Mouse (Mus musculus) 3T3-L1 (cell line): ENCODE measurements around the gene Tbc1d8.

Experiments used
- DNase-seq: peaks from one replicate; pipeline ENCODE4 v3.0.0-alpha.2; 2015; ENCODE audit warnings: low read depth, low spot score

Tbc1d8 gene

DNA sequence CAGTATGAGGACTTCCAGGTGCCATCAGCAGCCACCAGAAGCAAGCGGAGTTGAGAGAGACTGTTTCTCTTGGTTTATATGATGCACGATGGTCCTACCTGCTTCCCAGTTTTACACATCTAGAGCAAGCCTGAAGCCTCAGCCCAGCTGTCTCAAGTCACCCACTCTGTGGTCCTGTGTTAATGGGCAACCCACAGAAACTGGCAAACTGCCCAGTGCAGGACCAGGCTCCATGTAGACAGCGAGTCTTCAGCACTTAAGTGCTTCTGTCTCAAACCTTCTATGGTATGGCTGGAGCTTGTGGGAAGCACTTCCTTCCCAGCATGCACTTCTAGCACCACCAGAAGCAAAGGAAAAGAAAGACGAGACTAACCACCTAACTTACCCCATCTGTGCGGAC is 30.3 kb downstream of the Tbc1d8 start:
- DNase-seq: no peak

DNA sequence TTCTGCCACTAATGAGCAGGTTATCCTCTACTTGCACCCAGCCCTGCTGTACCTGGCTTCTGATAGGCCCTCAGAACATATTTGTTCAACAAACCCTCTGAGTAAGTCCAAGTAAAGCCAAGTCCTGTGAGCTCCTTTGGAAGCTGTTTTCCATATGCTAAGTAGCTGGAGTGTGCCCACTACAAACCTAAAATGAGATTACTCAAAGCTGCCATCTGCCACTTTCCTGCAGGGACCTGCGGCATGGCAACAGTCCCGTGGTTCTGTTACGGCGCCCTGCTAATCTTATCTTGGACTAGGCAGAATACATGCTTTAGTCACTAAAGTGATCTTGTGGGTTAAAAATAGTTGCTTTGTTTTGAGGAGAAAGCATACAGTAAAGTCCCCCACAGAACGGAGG is 32.4 kb downstream of the Tbc1d8 start:
- no peak for DNase-seq

DNA sequence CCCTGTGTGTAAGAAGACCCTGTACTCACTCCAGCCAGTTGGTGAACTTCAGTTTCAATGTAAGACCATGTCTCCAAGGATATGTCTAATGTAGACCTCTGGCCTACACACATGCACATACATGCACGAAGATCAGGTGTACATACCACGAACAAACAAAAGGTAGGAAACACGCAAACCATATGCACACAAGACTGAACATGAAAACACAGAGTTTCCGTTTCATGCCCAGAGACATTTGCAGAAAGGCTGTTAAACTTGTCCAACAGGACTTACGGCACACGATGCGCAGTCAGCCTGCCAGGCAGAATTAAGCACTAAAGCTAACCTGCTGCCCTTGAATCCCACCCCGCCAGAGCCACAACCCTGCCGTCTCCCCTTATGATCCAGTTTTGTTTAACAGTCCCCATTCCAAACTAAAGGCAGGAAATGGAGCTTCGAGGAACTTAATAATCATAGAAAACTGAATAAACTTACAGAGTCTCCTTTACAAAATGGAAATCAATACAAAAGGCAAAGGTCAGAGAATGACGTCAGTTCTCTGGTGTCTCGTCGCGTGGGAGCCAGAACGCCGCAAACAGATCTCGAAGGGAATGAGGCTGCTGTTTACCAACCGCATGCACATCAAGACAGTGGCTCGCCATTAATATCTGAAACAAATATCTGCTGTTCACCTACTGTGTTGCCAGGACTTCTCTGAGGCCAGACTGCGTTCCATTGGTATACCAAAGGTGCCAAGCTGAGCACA is 33.1 kb downstream of the Tbc1d8 start:
- DNase-seq: no peak

DNA sequence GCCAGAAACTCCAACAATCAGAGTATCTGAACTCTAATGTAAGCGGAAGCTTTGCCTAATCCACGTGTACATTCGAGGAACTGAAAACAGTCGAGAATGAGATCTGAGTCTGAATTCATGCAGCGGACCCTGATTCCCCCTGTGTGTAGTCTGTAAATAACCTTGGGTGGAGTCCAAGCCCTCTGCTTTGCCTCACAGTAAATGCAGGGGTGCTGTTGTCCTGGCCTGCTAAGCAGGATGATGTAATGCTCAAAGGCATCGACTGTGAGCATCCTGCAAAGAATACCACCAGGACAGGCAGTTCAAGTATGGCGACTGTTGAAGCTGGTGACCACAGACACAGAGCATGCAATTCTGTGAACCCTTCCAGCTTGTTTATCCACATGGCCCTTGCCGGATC is 34.8 kb downstream of the Tbc1d8 start:
- DNase-seq: no peak

DNA sequence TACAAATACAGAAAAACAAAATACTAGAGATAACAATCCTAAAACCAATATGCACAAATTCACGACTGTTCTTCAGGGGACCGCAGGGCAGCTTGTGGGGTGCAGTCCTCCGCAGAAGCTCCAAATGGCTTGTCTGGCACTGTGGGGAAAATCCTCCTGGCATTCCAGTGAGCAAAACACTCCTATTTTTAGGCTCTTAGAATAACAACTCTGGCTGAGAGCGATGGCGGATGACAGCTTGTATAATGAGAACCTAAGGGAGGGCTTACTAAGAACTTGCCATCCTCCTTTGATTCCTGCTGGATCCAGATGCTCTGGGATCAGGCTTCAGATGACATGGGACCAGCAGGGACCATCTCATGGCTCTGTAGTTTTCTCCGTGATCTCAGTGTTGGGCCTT is 36.9 kb downstream of the Tbc1d8 start:
- DNase-seq: no peak

DNA sequence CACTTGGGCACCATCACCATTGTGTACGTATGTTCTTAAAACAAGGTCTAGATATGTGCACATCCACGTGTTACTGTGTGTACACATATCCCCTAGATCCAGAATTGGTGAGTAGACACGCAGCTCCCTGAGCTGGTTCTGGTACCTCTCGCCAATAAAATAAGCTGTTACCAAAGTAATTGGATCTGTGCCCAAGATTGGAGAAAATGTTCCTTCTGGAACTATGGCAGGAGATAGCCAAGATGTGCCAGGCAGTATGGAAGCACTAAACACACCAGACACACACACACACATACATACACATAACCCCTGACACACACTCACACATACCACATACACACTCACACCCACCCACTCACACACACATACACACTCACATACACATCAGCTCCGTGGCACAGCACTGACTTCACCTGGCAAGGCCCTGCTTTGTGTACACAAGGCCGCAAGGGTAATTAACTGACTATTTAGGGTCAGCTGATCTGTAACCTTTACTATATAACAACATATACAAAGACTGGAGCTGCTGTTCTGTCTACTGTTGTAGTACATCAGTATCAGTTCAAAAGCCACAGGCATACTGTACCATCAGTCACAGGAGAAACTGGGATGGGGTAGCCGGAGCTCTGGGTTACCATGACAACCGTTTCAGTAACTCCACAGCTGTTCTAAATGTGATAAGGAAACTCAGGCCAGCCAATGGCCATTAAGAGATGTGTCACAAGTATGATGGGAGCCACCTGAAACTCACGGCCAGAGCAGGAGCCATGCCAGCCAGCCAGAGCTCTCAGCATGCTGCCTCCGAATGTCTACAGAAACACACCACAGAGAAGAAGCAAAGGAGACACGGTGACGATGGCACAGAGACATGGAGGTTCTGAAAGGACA is 38.6 kb downstream of the Tbc1d8 start:
- DNase-seq: no peak

DNA sequence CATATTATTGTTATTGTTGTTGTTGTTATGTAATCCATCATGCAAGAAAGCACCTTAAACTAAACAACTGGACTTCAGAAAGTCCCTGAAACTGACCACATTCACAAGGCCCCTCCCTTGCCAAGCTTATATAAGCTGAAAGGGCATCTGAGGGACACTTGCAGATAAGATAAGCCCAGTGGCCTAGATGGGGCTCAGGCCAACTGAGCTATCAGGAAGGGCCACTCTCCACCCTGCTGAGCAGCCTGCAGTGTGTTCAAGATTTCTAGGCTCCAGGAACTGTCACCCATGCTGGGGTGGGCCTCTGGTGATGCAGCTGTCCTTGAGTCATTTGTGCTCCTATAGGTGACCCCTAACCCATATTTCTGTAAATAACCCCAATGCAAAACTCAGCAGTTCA is 39.9 kb downstream of the Tbc1d8 start:
- DNase-seq: no peak

DNA sequence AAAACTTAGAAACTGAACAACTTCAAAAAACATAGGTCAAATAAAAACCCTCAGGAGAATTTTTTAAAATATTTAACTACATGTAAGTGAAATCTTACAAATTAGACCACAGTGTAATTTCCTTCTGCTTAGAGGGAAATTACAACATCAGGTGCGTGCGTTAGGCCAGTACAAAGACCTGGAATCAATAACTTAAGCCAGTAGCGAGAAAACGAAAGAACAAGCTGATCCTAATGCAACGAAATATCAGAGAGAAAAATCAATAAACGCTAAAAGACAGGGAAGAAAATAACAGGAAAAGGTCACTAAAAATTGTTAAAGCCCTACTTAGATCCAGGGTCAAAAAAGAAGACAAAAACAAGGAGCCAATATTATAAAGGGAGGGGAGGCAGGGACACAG is 44.3 kb downstream of the Tbc1d8 start:
- no peak for DNase-seq

DNA sequence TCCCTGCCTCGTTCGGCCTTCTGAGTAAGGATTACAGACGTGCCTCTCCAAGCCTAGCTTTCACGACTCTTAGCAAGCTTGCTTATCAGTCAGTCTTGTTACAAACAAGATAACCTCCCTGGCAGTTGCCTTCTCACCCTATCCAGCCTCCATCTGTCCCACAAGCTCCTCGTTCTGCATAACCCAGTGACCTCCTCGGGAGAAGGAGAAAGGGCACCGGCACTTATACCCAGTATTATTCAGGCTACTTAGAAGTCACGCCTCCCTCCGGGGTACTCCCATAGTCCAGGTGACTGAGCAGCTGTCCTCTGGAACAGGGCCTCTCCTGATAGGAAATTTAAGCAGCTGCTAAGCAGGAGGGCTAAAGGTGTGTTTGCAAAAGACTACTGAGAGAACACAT is 48.5 kb downstream of the Tbc1d8 start:
- DNase-seq: no peak

DNA sequence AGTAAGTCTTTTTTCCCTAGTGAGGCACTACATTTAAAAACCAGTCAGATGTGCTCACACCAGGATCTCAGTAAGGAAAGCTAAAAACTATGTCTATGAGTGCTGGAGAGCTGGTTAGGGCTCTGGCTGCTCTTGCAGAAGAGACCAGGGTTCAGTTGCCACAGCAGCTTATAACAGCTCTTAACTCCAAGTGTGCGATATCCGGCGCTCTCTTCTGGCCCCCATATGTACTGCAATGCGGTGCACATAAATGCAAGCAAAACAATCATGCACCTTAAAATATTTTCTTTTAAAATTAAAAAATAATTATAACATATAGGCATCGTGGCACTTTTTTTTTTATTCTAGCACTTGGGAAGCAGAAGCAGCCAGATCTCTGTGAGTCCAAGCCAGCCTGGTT is 49.5 kb downstream of the Tbc1d8 start:
- DNase-seq: no peak

DNA sequence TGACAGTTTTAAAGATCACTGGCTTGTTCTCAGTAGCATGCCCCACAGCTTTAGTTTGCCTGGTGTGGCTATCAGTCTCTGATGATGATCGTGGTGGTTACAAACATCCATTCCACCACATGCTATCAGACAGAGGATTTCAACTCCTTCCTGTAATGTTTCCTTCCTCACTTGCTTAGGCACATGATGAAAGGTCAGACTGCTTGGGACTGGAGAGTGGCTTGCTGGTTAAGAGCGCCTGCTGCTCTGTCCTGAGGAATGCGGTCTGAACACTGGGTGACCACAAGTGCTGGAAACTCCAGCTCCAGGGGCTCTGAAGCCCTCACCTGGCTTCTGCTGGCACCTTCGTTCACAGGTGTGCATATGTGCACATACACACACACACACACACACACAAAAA is 50.3 kb downstream of the Tbc1d8 start:
- no peak for DNase-seq

DNA sequence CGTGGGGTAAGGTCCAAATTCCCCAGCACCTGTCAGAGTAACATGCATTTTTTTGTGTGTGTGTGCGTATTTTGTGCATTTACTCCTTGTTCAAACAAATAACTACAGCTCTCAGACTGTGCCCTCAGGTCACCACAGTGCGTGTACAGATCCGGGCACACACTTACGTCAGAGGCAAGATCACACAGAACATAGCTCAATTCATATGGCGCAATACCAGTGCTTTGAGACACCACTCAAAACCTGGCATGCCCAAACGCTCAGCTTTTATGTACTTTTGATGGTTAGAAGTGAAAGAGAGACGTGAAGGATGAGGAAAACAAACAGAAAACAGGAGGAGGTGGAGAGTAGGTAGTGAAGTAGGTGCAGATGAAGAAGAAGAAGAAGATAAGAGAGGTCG is 53.1 kb downstream of the Tbc1d8 start:
- no peak for DNase-seq

DNA sequence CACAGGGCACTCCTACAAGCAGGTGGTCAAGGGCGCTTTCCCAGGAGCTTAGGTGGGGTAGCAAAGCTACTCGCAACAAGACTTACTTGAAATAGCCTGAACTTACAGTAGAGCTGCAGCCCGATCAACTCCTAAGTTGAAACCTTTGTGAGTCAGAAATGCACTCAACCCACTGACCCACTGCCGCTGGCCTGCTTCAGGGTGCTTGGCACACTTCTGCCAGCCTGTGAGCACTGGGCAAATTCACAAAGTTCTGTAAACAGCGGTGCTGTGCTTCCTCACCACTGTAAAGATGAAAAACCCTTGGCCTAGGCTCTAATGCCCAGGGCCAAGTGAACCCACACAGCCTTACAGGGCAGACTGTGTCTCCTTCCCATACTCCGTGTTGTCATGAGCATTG is 57.6 kb downstream of the Tbc1d8 start:
- DNase-seq: no peak

DNA sequence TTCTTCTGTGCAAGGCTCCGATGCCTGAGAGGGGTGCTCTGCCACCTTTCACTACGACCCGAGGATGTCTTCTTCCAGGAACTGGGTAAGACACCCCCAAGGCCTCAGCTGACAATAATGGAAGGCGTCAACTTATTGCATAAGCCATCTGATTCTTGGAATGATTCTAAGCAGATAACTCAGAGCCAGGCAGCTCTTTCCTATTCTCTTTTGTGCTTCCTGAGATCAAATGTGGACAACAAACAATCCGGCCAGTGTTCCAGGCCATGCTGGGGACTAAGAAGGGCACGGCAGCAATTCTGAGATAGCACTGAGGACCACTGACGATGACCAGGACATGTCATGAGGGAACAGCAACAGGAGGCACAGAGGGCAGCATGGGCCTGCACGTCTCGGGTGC is 59.7 kb downstream of the Tbc1d8 start:
- DNase-seq: no peak

DNA sequence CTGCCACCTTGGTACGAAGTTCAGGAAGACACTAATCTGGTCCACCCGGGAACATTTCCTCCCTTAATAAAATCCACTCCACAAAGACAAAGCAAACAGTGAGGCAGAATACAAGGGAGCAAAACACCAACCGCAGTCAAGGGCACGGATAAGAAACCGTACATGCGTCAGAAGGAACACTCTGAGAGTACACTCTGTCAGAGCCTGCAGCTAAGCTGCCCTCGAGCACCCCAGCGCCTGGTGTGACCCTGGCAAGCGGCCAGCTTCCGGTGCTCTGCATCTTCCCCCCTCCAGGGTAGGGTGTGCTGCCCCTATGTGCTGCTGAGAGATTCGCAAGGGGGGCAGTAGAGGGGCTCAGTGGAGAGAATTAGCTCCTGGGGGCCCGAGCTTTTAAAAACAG is 60.7 kb downstream of the Tbc1d8 start:
- DNase-seq: no peak

DNA sequence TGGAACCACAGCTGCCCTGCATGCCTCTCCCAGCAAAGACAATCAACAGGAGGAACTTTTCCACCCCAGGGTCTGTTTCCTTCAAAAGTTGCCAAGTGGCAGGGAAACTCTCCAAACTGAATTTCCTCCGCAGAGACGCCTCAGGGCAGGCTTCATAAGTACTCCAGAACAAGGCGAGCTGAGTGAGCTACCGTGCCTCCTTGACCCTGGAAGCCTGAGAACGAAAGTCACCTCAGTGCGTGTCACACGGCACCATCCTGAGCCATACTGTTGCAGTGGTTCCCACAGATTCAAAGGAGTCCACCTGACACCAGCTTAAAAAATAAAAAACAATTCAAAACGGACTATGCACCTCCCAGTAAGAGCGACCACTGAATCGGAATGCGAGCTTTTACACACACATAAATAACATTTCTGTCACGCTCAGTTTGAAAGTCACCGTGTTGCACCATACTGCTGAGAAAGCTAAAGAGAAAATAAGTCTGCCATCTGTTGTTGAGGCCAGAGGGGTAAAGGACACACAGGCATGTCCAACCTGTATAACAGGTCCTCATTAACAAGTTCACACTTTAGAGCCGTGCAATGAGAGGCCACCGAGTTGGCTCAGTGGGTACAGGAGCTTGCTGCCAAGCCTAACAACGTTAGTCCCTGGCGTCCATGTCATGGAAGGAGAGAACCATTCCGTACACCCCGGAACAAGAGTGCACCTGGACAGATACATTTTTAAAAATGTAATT is 68.3 kb downstream of the Tbc1d8 start:
- DNase-seq: no peak

DNA sequence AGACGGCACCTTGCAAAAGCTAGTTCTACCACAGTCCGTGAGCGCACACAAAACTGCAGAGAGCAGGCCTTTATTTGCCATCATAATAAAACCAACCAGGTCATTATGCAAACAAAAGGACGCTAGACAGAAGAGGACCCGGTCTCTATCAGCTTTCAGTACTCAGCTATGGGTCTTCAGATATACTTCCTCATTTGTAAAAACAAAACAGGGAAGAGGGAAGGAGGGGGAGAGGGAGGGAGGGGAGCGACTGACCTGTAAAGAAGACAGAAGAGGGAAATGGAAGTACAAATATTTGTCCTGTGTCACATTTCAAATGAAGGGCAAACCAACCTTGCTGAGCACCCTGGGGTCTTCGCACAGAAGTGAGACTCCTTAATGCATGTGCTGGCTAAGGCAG is 69.9 kb downstream of the Tbc1d8 start:
- DNase-seq: no peak

DNA sequence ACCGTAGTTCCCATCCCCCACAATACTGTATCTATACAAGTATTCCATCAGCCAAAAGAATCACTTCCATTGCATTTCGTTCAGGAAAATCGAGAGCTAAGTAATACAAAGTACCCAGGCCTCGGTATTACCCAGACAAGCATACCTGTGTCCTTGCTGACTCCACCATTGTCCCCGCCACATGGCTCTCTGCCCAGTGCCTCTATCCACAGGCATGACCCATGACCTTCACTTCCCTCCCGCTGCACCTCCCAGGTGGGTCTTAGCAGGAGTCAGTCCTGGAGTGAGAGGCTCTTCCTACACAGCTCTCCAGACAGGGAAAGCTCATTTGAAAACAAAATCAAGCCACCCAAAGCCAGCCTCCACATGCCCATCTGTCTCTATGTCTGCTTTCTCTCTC is 70.4 kb downstream of the Tbc1d8 start:
- DNase-seq: no peak

DNA sequence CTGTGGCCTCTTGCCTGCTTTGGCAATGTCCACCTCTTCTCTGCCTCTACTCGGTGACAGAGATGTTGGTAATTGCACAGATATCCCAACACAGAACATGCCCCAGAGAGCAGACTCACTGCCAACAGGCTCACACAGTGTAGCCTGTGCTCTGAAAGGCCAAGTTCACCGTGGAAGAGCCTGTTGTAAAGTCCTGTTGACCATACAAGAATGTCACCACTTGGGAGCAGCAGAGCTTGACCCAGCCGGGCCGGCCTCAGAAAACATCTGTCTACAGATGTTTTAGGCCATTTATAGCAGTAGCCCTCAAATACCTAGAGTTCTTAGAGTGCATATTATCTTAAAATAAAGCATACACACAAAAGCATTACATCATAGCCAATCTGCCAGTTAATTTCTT is 71.4 kb downstream of the Tbc1d8 start:
- DNase-seq: no peak

DNA sequence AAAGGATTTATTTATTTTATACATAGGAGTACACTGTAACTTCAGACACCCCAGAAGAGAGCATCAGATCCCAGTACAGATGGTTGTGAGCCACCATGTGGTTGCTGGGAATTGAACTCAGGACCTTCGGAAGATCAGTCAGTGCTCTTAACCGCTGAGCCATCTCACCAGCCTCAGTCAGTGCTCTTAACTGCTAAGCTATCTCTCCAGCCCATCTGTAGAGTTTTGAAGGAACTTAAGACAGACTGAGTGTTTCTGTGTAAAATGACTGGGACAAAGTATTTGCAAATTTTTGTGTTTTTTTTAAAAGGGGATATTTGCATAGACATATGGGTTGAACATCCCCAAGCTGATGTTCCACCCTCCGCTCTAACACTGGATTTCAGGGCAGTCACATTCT is 78.4 kb downstream of the Tbc1d8 start:
- DNase-seq: no peak

DNA sequence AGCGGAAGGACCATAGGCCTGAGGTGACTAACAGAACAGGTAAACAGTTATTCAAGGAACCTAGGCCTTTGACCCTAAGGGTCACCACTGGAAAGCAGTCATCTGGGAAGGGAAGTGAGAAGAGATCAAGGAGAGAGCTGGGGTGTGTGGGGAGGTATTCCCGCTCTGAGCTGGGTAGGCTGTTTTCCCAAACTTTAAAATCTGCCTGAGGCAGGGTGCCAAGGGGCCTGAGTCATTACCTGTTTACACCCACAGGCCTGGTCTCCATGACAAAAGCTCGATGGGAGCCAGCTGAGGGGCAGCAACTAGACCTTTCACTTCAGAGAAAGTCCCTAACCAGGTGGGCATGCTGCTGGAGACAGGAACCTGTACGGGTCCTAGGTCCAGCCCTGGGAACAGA is 79.3 kb downstream of the Tbc1d8 start:
- DNase-seq: peak; percentile 58

DNA sequence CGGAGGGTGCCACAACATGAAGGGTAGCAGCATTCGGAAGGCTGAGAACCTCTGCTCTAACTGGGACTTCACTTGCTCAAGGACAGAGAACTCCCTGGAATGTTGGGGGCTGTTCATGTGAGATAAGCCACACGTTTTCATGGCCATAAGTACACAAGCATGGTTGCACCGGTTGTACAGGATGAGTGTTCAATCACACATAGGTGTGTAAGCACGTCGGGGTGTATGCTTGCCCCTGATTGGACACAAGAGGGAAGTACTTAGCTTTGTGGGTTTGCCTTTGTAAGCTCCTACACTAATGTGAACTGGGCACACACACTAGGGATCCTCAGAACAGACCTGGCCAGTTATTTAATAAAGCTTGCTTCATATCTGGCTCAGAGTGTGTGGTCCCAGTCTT is 80.3 kb downstream of the Tbc1d8 start:
- DNase-seq: no peak

DNA sequence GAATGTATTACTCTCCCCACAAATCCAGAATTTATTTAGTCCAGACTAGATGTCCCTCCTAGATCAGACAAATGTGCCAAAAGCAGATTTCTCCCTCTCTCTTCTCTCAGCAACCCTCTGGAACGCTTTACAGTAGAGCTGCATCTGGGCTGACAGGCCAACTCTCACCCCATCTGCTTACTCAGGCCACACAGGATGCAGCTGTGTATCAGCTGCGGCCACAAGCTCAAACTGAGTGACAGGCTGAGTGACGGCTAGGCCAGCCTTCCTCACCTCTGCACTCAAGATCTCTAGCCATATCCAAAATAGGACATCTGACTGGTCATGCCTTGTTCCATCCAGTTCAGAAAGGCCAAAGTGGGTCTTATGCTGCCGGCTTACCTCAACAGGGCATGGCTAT is 82.2 kb downstream of the Tbc1d8 start:
- DNase-seq: no peak
